Mouse (Mus musculus) kidney, postnatal 25 days (tissue): ENCODE measurements around the gene Gm21860.
"Not testable (repeated sequence)": the region's sequence is repeated elsewhere in the genome, so short reads cannot be mapped to it uniquely, and the experiment has no call there.

Source experiments
- DNase-seq, 2 experiments: peaks; one replicate each; pipeline ENCODE4 v3.0.0; 2021; ENCODE audit warnings: mixed read lengths in 2 of 2

Gm21860 gene

DNA sequence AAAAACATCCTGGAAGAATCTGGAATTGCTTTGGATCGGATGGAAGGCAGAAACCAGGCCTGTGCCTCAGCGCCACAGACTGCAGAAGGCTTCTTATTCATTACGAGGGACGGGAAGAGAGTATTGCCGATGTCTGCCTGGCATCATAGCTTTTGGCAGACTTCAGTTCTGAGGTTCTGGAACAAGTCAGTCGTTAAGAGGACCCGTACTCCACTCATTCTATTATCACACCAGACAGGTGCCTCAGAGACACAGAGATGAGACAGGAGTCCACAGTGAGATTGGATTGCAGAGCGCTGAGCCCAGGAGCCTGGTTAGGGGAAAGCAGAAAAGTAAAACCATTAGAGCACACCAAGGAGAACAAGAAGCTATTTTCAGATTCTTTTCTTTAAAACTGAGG is at the start of gene Gm21860:
Gene Gm21860 (minus strand): TSS at position 101 of the 400 bp plus-strand sequence.
- DNase-seq = not testable (repeated sequence)

DNA sequence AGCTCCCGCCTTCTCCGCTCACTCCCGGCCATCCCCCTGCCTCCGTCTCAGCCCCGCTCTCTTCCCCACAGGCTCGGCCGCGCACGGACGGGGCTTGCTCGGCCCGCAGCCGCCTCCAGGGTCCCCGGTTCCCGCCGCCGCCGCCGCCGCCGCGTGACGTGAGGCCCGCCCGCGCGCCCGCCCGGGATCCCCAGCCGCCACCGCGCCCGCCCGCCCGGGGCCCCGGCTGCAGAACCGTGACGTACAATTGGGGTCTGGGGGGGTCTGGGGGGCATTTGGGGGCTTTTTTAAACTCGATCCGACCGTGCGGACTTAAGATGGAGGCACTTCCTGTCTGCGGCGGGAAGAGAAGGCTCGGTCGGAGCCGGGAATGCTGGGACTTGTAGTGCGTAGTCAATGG is 29.8 kb upstream of the Gm21860 start, which contains the start of gene Gm47283:
Gene Gm47283 (plus strand): TSS at position 301 of the 400 bp plus-strand sequence.
- not testable (repeated sequence) for DNase-seq

DNA sequence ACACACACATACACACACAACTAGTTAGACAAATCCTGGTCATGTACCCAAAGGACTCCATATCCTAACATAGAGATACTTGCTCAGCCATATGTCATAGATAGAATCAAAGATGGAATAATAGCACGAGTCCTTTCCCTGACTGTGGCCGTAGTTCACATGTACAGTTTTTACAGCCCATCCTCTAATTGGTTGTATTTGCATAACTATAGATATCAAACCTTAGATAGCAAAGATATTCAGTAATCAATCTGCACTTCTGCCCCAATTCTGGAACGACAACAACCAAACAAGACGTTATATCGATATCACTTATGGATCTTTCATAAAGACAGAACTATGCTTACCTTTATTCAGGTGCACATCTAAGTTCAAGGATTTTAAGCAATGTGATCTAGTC is 9.4 kb downstream of the Gm21860 start:
- DNase-seq = not testable (repeated sequence)

DNA sequence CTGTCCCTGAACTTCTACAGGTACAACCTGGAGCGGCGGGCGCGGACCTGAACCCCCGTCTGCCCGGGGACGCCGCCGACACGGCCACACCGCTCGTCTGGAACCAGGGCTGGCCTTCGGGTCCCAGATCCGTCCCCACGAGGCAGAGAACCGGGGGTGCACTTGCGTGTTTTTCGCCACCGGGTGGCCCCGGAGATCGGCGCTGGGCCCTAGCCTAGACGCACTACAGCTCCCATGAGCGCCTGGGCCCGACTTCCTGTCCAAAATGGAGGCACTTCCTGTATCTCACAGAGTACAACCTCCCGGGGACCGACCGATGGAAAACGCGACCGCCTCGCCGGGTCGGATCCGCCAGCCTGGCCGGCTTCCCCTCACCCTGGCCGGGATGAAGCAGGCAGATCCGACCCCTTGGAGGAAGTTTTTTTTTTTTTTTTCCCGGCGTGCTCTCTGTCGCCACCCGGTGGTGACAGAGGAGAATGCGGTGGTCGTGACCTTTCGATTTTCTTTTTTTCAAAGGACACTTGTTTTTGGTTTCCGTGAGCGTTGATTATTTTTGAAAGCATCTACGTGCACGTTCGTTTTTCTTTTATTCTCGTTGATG is 10.1 kb downstream of the Gm21860 start:
- peak; percentile 89 to 97 for DNase-seq

DNA sequence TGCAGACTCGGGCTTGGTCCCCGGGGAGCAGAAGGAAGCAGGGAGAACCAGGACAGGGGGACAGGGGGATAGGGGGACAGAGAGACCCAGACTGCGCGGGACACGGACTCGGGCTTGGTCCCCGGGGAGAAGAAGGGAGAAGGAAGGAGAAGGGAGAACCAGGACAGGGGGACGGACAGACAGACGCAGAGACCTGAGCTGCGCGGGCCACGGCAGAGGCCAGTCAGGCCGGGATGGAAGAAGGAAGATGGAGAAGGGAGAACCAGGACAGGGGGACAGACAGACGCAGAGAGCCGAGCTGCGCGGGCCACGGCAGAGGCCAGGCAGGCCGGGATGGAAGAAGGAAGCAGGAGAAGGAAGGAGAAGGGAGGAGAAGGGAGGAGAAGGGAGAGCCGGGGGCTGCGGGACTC is 10.8 kb downstream of the Gm21860 start:
- DNase-seq = no peak

DNA sequence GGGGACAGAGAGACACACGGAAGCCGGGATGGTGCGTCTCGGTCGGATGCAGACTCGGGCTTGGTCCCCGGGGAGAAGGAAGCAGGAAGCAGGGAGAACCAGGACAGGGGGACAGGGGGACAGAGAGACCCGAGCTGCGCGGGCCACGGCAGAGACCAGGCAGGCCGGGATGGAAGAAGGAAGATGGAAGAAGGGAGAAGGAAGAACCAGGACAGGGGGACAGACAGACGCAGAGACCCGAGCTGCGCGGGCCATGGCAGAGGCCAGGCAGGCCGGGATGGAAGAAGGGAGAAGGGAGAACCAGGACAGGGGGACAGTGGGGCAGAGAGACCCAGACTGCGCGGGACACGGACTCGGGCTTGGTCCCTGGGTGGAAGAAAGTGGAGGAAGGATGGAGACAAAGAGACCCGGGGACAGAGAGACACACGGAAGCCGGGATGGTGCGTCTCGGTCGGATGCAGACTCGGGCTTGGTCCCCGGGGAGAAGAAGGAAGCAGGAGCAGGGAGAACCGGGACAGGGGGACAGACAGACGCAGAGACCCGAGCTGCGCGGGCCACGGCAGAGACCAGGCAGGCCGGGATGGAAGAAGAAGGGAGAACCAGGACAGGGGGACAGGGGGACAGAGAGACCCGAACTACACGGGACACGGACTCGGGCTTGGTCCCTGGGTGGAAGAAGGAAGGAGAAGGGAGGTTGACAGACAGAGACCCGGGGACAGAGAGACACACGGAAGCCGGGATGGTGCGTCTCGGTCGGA is 11.4 kb downstream of the Gm21860 start:
- peak; percentile 17 to 73 for DNase-seq

DNA sequence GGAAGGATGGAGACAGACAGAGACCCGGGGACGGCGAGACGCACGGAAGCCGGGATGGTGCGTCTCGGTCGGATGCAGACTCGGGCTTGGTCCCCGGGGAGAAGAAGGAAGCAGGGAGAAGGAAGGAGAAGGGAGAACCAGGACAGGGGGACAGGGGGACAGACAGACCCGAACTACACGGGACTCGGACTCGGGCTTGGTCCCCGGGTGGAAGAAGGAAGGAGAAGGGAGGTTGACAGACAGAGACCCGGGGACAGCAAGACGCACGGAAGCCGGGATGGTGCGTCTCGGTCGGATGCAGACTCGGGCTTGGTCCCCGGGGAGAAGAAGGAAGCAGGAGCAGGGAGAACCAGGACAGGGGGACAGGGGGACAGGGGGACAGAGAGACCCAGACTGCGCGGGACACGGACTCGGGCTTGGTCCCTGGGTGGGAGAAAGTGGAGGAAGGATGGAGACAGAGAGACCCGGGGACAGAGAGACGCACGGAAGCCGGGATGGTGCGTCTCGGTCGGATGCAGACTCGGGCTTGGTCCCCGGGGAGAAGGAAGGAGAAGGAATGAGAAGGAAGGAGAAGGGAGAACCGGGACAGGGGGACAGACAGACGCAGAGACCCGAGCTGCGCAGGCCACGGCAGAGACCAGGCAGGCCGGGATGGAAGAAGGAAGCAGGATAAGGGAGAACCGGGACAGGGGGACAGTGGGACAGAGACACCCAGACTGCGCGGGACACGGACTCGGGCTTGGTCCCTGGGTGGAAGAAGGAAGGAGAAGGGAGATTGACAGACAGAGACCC is 12.2 kb downstream of the Gm21860 start:
- DNase-seq = peak in 1 of 2 experiments; percentile 54

DNA sequence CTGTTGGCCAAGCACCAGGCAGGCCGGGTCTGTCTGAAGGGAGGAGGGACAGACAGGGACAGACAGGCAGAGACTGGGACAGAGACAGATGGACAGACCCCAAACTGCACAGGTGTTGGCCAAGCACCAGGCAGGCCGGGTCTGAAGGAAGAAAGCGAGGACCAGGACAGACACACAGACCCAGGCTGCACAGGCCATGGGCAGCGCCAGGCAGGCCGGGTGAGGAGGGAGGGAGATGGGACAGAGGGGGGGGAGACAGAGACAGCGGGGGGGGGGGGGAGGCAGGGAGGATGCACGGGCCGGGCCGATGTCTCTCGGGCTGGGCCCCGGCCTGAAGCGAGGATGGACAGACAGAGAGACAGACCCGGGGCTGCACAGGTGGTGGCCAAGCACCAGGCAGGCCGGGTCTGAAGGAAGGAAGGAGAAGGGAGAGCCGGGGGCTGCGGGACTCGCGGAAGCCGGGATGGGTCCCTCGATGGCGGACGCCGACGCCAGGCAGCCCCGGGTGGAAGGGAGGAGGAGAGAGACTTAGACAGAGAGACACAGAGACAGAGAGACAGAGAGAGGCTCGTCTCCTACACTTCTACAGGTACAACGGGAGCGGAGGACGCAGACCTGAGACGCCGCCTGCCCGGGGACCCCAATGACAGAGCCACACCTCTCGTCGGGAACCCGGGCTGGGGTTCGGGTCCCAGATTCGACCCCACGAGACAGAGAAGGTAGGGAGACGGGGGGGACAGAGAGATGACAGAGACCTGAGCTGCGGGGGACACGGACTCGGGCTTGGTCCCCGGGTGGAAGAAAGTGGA is 13.0 kb downstream of the Gm21860 start:
- DNase-seq = peak; percentile 43 to 81

DNA sequence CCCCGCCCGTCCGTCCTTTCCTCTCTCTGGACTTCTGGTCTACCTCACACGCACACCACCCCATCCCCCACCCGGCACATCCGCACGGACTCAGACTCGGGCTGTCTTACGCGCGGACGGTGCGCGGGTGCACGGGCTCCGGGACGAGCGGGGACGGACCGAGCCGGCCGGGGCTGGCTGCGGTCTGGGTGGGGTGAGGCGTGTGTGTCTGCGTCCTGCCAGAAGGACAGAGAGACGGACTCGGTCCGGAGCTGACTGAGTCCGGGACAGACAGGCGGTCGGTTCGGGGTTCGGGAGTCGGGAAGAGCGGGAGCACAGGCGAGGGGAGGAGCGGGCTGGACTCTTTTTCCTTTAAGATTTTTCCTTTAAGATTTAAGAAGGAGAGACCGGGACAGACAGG is 13.6 kb downstream of the Gm21860 start:
- DNase-seq = peak; percentile 38 to 74

DNA sequence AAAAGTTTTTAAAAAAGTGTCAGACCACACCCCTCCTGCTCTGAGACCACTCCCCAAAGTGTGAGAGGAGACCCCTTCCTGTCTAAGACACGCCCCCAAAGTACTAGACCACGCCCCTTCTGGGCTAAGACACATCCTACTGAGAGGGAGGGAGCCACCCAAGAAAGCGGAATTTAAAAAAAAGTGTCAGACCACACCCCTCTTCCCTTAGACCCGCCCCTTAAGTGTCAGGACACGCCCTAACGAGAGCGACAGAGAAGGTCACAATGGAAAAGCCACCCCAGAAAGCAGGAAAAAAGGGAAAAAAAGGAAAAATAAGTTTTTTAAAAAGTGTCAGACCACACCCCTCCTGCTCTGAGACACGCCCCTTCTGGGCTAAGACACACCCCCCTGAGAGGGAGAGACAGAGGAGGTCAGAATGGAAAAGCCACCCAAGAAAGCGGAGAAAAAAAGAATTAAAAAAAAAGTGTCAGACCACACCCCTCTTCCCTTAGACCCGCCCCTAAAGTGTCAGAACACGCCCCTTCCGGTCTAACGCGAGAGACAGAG is 14.5 kb downstream of the Gm21860 start:
- peak; percentile 26 to 71 for DNase-seq

DNA sequence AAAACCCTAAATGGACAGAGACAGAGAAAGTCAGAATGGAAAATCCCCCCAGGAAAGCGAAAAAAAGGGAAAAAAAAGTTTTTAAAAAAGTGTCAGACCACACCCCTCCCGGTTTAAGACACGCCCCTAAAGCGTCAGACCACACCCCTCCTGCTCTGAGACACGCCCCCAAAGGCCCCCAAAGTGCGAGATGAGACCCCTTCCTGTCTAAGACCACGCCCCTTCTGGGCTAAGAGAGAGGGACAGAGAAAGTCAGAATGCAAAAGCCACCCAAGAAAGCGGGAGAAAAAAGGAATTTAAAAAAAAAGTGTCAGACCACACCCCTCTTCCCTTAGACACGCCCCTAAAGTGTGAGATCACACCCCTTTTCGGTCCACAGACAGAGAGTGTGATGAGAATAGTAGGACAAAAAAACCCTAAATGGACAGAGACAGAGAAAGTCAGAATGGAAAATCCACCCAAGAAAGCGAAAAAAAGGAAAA is 15.0 kb downstream of the Gm21860 start:
- DNase-seq = peak; percentile 24 to 73

DNA sequence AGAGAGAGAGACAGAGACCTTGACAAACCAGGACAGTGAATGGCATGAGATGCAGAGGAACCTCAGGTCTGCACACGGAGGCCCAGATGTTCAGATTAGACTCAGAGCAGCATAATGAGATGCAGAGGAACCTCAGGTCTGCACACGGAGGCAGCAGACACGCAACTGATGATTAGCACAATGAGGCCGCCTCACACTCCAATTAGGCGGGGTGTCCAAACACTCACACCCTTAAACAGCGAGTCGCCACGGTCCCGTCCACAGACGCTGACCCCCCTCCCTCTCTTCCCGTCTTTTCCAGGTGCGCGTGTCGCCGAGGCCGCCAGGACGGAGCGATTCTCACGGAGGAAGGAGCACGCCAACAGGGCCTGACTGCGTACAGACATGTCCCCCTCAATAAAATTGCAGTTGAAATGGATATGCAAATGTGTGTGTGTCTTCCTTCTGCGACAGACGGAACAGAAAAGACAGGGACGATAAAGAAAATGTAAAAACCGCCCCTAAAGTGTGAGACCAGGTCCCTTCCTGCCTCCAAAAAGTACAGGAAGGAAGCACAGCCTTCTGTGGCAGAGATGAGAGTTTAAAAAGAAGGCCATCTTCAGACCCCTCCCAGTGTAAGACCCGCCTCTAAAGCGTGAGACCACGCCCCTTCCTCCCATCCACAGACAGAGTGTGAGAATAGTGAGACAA is 15.6 kb downstream of the Gm21860 start:
- peak; percentile 29 to 78 for DNase-seq

DNA sequence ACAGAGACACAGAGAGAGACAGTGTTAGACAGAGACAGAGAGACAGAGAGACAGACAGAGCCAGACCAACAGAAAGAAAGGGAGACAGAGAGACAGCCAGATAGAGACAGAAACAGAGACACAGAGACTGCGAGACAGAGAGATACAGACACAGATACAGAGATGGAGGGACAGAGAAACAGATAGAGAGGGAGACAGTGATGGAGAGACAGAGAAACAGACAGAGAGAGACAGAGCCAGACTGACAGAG is 16.3 kb downstream of the Gm21860 start:
- DNase-seq = no peak

DNA sequence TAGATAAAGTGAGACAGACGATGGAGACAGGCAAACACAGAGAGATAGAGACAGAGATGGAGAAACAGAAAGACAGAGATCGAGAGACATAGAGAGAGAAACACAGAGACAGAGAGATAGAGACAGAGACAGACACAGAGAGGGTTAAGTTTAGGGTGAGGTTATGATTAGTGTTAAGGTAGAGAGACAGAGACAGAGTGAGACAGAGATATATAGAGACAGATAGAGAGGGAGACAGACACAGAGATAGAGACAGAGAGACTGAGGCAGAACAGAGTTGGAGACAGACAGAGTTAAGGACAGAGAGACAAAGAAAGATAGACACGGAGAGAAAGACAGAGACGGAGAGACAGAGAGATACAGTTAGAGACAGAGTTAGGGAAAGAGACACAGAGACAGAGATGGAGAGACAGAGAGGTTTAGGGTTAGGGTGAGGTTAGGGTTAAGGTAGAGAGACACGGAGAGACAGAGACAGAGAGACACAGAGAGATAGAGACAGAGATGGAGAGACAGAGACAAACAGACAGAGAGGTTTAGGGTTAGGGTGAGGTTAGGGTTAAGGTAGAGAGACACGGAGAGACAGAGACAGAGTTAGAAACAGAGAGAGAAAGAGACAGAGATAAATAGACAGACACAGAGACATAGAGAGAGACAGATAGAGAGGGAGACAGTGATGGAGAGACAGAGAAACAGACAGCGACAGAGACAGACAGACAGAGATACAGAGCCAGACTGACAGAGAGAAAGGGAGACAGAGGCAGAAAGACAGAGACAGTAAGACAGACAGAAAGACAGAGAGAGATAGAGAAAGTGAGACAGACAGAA is 16.8 kb downstream of the Gm21860 start:
- no peak for DNase-seq

DNA sequence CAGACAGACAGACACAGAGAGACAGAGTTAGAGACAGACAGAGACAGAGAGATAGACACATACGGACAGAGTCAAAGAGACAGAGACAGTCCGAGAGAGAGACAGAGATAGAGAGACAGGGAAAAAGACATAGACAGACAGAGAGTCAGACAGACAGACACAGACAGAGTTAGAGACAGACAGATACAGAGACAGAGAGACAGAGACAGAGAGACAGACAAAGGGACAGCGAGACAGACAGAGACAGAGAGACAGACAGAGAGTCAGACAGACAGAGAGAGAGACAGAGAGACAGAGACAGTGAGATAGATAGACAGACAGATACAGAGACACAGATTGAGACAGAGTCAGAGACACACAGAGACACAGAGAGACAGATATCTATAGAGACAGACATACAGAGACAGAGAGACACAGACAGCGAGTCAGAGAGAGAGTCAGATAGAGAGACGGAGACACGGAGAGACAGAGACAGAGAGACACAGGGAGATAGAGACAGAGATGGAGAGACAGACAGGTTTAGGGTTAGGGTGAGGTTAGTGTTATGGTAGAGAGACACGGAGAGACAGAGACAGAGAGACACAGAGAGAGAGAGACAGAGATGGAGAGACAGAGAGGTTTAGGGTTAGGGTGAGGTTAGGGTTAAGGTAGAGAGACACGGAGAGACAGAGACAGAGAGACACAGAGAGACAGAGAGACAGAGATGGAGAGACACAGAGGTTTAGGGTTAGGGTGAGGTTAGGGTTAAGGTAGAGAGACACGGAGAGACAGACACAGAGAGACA is 18.2 kb downstream of the Gm21860 start:
- DNase-seq = not testable (repeated sequence)

DNA sequence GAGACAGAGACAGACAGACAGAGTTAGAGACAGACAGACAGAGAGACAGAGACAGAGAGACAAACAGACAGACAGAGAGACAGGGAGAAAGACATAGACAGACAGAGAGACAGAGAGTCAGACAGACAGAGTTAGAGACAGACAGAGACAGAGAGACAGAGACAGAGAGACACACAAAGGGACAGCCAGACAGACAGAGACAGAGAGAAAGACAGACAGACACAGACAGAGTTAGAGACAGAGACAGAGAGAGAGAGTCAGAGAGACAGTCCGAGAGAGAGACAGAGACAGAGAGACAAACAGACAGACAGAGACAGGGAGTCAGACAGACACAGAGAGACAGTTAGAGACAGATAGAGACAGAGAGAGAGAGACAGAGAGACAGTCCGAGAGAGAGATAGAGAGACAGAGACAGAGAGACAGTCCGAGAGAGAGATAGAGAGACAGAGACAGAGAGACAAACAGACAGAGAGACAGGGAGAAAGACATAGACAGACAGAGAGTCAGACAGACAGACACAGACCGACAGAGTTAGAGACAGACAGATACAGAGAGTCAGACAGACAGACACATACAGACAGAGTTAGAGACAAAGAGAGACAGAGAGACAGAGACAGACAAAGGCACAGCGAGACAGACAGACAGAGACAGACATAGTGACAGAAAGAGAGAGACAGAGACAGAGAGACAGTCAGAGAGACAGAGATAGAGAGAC is 19.3 kb downstream of the Gm21860 start:
- DNase-seq = not testable (repeated sequence)

DNA sequence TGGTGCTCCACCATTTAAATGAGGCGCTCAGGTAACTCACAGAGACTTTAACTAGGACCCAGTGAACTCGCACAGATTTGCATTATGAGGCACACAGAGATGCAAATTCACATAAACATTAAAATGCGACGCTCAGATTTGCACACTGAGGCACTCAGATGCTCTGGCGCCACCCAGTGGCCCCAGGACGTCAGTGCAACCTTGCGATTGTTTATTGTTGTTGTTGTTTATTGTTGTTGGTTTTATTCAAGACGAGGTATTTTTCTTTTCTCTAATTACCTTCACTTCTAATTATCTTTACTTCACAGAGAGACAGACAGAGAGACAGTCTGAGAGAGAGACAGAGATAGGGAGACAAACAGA is 20.3 kb downstream of the Gm21860 start:
- peak; percentile 21 to 44 for DNase-seq

DNA sequence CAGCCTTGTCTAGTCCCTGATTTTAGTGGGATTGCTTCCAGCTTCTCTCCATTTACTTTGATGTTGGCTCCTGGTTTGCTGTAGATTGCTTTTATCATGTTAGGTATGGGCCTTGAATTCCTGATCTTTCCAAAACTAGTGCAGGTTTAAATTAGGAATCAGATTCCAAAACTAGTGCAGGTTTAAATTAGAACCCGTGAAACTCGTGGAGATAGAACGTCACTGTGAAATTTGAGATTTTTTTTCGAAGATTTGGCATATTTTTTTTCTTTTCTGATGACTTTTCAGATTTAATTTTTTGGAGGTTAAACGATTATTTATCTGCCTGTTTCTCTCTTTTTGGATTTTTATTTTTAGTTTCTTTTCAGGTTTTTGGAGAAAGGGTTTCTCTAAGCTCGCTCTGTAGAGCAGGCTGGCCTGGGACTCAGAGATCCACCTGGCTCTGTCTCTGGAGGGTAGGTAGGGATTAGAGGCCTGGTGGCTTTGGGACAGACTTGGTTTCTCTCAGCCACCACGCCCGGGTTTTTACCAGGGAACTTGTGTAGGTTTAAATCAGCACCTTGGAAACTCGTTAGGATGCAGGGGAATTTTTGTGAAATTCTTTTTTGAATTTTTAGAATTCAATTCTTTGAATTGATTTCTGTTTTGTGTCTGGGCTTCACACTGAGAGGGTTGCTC is 20.8 kb downstream of the Gm21860 start:
- DNase-seq = peak; percentile 29 to 58

DNA sequence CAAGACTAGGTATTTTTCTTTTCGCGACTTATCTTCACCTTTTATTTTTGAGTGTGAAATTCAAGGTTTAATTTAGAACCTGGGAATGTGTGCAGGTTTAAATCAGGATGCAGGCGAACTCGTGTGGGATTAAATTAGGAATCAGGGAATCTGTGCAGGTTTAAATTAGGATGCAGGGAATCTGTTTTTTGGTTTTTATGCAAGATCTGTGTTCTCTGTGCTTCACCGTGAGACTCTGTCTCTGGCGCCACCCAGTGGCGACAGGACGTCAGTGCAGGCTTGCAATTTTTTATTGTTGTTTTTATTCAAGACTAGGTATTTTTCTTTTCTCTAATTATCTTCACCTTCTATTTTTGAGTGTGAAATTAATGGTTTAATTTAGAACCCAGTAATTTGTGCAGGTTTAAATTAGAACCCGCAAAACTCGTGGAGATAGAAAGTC is 22.5 kb downstream of the Gm21860 start:
- not testable (repeated sequence) for DNase-seq
